Comparison of ENCODE assay signal across 28 mouse cellular contexts in the genomic region with DNA sequence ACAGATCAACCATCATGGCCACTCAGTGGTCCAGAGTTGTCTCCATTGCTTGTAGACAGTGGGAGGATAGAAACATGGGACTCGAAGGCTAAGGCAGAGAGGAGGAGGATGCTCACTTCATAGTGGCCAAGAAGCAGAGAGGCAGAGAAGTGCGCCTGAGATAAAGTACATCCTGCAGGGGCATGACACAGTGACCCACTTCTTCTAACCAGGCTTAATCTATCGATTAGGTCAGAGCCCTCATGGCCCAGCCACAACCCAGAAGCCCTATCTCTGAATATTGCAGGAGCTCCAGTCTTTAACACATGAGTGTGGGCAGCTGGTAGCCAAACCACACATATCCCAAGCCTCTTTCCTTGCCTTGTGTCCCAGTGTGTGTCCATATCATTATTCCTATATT.
"Had no signal": no experiment of that assay in that cellular context is flagged by ENCODE, and none has a peak within 500 bp of the region (broad histone marks: within the 10 kb centered on the region; RNA-seq: fewer than 3 reads in every experiment).

No protein-coding gene starts in this region.

- H3K9ac ChIP-seq: limb, embryonic 12.5 days; limb, embryonic 13.5 days; limb, embryonic 15.5 days; liver, embryonic 12.5 days; liver, embryonic 13.5 days; liver, embryonic 14.5 days; liver, embryonic 15.5 days; liver, postnatal 0 days; lung, embryonic 14.5 days; lung, embryonic 15.5 days; midbrain, embryonic 12.5 days; midbrain, embryonic 13.5 days; midbrain, embryonic 15.5 days; neural tube, embryonic 12.5 days had no signal

- H3K36me3 ChIP-seq: limb, embryonic 10.5 days; limb, embryonic 12.5 days; limb, embryonic 13.5 days; limb, embryonic 15.5 days; liver, embryonic 12.5 days; liver, embryonic 13.5 days; liver, embryonic 15.5 days; lung, embryonic 15.5 days; midbrain, embryonic 10.5 days; midbrain, embryonic 12.5 days; midbrain, embryonic 13.5 days; midbrain, embryonic 15.5 days; neural tube, embryonic 12.5 days had no signal

- H3K27me3 ChIP-seq: limb, embryonic 12.5 days; limb, embryonic 13.5 days; limb, embryonic 15.5 days; liver, embryonic 12.5 days; liver, embryonic 13.5 days; liver, embryonic 15.5 days; lung, embryonic 15.5 days; midbrain, embryonic 12.5 days; midbrain, embryonic 13.5 days; midbrain, embryonic 15.5 days; neural tube, embryonic 12.5 days had no signal

- H3K27ac ChIP-seq: limb, embryonic 10.5 days; limb, embryonic 12.5 days; limb, embryonic 13.5 days; limb, embryonic 15.5 days; liver, embryonic 12.5 days; liver, embryonic 13.5 days; liver, embryonic 14.5 days; liver, embryonic 15.5 days; lung, embryonic 15.5 days; macrophage; midbrain, embryonic 10.5 days; midbrain, embryonic 12.5 days; midbrain, embryonic 13.5 days; midbrain, embryonic 15.5 days; neural tube, embryonic 12.5 days had no signal

- H3K4me1 ChIP-seq: limb, embryonic 10.5 days; limb, embryonic 15.5 days; liver, embryonic 12.5 days; liver, embryonic 13.5 days; liver, embryonic 15.5 days; lung, embryonic 15.5 days; megakaryocyte, embryonic 14.5 days; midbrain, embryonic 10.5 days; midbrain, embryonic 12.5 days; midbrain, embryonic 13.5 days; midbrain, embryonic 15.5 days; neural tube, embryonic 12.5 days had no signal

- DNase-seq: left cerebral cortex, postnatal 4 days; liver; liver, embryonic 13.5 days; liver, postnatal 0 days; lung, adult 18-20 months; lung, adult 2 months; lung, embryonic 14.5 days; lung, postnatal 10 days; lung, postnatal 14 days; lung, postnatal 36 days; lung, postnatal 4 days; midbrain, embryonic 14.5 days had no signal

- H3K9me3 ChIP-seq: limb, embryonic 10.5 days; limb, embryonic 12.5 days; limb, embryonic 13.5 days; limb, embryonic 15.5 days; liver, embryonic 12.5 days; liver, embryonic 13.5 days; liver, embryonic 15.5 days; lung, embryonic 15.5 days; midbrain, embryonic 10.5 days; midbrain, embryonic 12.5 days; midbrain, embryonic 13.5 days; midbrain, embryonic 15.5 days; neural tube, embryonic 12.5 days had no signal

- H3K4me3 ChIP-seq: limb, embryonic 10.5 days; limb, embryonic 12.5 days; limb, embryonic 13.5 days; limb, embryonic 15.5 days; liver, embryonic 12.5 days; liver, embryonic 13.5 days; liver, embryonic 15.5 days; lung, embryonic 15.5 days; megakaryocyte, embryonic 14.5 days; midbrain, embryonic 10.5 days; midbrain, embryonic 12.5 days; midbrain, embryonic 13.5 days; midbrain, embryonic 15.5 days; myocyte; neural tube, embryonic 12.5 days had no signal
